Mouse (Mus musculus): ENCODE measurements around the gene Slc35e3. TPM values are rescaled to one million over a fixed set of nuclear protein-coding genes. Genes with fewer than 3 reads are reported as not detected.
"Not testable (repeated sequence)": the region's sequence is repeated elsewhere in the genome, so short reads cannot be mapped to it uniquely, and the experiment has no call there.

Gene Slc35e3
- polyA plus RNA-seq, 1 experiment from 2014 or later = 8.2 TPM

GRCm38 (mm10) chr10:117743917-117744316 is 2.2 kb downstream of the Slc35e3 start:
- no peaks in the 10 kb centered on the region for H3K9me3 ChIP-seq
- H3K27me3 ChIP-seq (replicated peaks) = no peaks in the 10 kb centered on the region
- no peak for ATAC-seq (ENCODE audit: extremely low read depth, insufficient number of reproducible peaks, low FRiP score, low TSS enrichment)
- peak overlapping the region; percentile 63 for H3K4me3 ChIP-seq
- H3K4me2 ChIP-seq = peak overlapping the region; percentile 94
- H3K4me1 ChIP-seq = peaks cover 19% of the 10 kb centered on the region
- H3K36me3 ChIP-seq = peaks cover 32% of the 10 kb centered on the region
- peak overlapping the region; percentile 54; the same call in 1 of the 2 replicates for H3K27ac ChIP-seq (replicated peaks)
- peak overlapping the region; percentile 59 for H3K9ac ChIP-seq
- WGBS = 83% methylated on average over 4 of the region's 4 CpGs

- Histone ChIP-seq H3K4me3 (no peak overlapping the region), H3K36me3 (peaks cover 33% of the 10 kb centered on the region), H3K9me3 (no peaks in the 10 kb centered on the region), H3K4me2 (no peak overlapping the region), H3K9ac (no peak overlapping the region), H3K27me3 (replicated peaks) (no peaks in the 10 kb centered on the region), H3K27ac (replicated peaks) (no peak overlapping the region), H3K4me1 (peaks cover 19% of the 10 kb centered on the region)
- ATAC-seq (ENCODE audit: extremely low read depth, insufficient number of reproducible peaks, low FRiP score, low TSS enrichment) = no peak
- 83% methylated on average over 2 of the region's 2 CpGs for WGBS
Observed at GRCm38 (mm10) chr10:117743182-117743581, 3.0 kb downstream of the Slc35e3 start.

GRCm38 (mm10) chr10:117742618-117743017 is 3.5 kb downstream of the Slc35e3 start:
- H3K4me1 ChIP-seq = peaks cover 19% of the 10 kb centered on the region
- H3K4me2 ChIP-seq = no peak overlapping the region
- no peaks in the 10 kb centered on the region for H3K27me3 ChIP-seq (replicated peaks)
- ATAC-seq (ENCODE audit: extremely low read depth, insufficient number of reproducible peaks, low FRiP score, low TSS enrichment) = no peak
- H3K9me3 ChIP-seq = no peaks in the 10 kb centered on the region
- H3K36me3 ChIP-seq = peaks cover 37% of the 10 kb centered on the region
- H3K9ac ChIP-seq = no peak overlapping the region
- no peak overlapping the region for H3K27ac ChIP-seq (replicated peaks)
- 85% methylated on average over 4 of the region's 4 CpGs for WGBS
- H3K4me3 ChIP-seq = no peak overlapping the region

- H3K27ac ChIP-seq (replicated peaks) = peak overlapping the region; percentile 17; the same call in 1 of the 2 replicates
- no peaks in the 10 kb centered on the region for H3K9me3 ChIP-seq
- H3K36me3 ChIP-seq = peaks cover 43% of the 10 kb centered on the region
- peak overlapping the region; percentile 11; the same call in 1 of the 2 replicates for H3K4me2 ChIP-seq
- ATAC-seq (ENCODE audit: extremely low read depth, insufficient number of reproducible peaks, low FRiP score, low TSS enrichment) = no peak
- H3K27me3 ChIP-seq (replicated peaks) = no peaks in the 10 kb centered on the region
- peaks cover 19% of the 10 kb centered on the region for H3K4me1 ChIP-seq
- H3K9ac ChIP-seq = 0 out of 2 replicates have a peak overlapping the region, but pooled peaks have one; percentile 55
- no peak overlapping the region for H3K4me3 ChIP-seq
- 73% methylated on average over 15 of the region's 15 CpGs for WGBS
Observed at GRCm38 (mm10) chr10:117741698-117742475, 4.3 kb downstream of the Slc35e3 start.

GRCm38 (mm10) chr10:117740921-117741320 is 5.2 kb downstream of the Slc35e3 start:
- Histone ChIP-seq H3K36me3 (peaks cover 53% of the 10 kb centered on the region), H3K27me3 (replicated peaks) (no peaks in the 10 kb centered on the region), H3K4me3 (no peak overlapping the region), H3K4me1 (peaks cover 19% of the 10 kb centered on the region), H3K9me3 (no peaks in the 10 kb centered on the region), H3K9ac (no peak overlapping the region), H3K27ac (replicated peaks) (no peak overlapping the region), H3K4me2 (no peak overlapping the region)
- ATAC-seq (ENCODE audit: extremely low read depth, insufficient number of reproducible peaks, low FRiP score, low TSS enrichment) = no peak
- 73% methylated on average over 9 of the region's 9 CpGs for WGBS

GRCm38 (mm10) chr10:117740171-117740570 is 6.0 kb downstream of the Slc35e3 start:
- Histone ChIP-seq H3K36me3 (peaks cover 53% of the 10 kb centered on the region), H3K27ac (replicated peaks) (no peak overlapping the region), H3K4me1 (peaks cover 15% of the 10 kb centered on the region), H3K4me3 (no peak overlapping the region), H3K9me3 (no peaks in the 10 kb centered on the region), H3K9ac (no peak overlapping the region), H3K27me3 (replicated peaks) (no peaks in the 10 kb centered on the region), H3K4me2 (no peak overlapping the region)
- whole genome bisulfite sequencing = 92% methylated on average over 10 of the region's 10 CpGs
- no peak for ATAC-seq (ENCODE audit: extremely low read depth, insufficient number of reproducible peaks, low FRiP score, low TSS enrichment)

- no peak for ATAC-seq (ENCODE audit: extremely low read depth, insufficient number of reproducible peaks, low FRiP score, low TSS enrichment)
- 88% methylated on average over 6 of the region's 6 CpGs for WGBS
Observed at GRCm38 (mm10) chr10:117739648-117739948, 6.6 kb downstream of the Slc35e3 start.

GRCm38 (mm10) chr10:117738928-117739647 is 7.1 kb downstream of the Slc35e3 start:
- Histone ChIP-seq H3K4me1 (peaks cover 5% of the 10 kb centered on the region; the same call in 1 of the 2 replicates), H3K9me3 (no peaks in the 10 kb centered on the region), H3K27ac (replicated peaks) (no peak overlapping the region), H3K27me3 (replicated peaks) (no peaks in the 10 kb centered on the region), H3K4me3 (no peak overlapping the region), H3K4me2 (no peak overlapping the region), H3K9ac (no peak overlapping the region), H3K36me3 (peaks cover 53% of the 10 kb centered on the region)
- WGBS = 90% methylated on average over 15 of the region's 15 CpGs
- no peak for ATAC-seq (ENCODE audit: extremely low read depth, insufficient number of reproducible peaks, low FRiP score, low TSS enrichment)

More at GRCm38 (mm10) chr10:117739648-117739948, 6.6 kb downstream of the Slc35e3 start:
- H3K36me3 ChIP-seq = peaks cover 53% of the 10 kb centered on the region
- H3K27ac ChIP-seq (replicated peaks) = no peak overlapping the region
- no peak overlapping the region for H3K4me2 ChIP-seq
- no peak overlapping the region for H3K9ac ChIP-seq
- no peaks in the 10 kb centered on the region for H3K27me3 ChIP-seq (replicated peaks)
- H3K9me3 ChIP-seq = no peaks in the 10 kb centered on the region
- H3K4me3 ChIP-seq = no peak overlapping the region
- peaks cover 10% of the 10 kb centered on the region for H3K4me1 ChIP-seq

- WGBS = 80% methylated on average over 13 of the region's 13 CpGs
- Histone ChIP-seq H3K4me2 (no peak overlapping the region), H3K4me3 (no peak overlapping the region), H3K9me3 (no peaks in the 10 kb centered on the region), H3K27me3 (replicated peaks) (no peaks in the 10 kb centered on the region), H3K4me1 (peaks cover 3% of the 10 kb centered on the region), H3K36me3 (peaks cover 48% of the 10 kb centered on the region), H3K27ac (replicated peaks) (no peak overlapping the region), H3K9ac (no peak overlapping the region)
- ATAC-seq (ENCODE audit: extremely low read depth, insufficient number of reproducible peaks, low FRiP score, low TSS enrichment) = no peak
Observed at GRCm38 (mm10) chr10:117738140-117738921, 7.8 kb downstream of the Slc35e3 start.

GRCm38 (mm10) chr10:117737498-117737897 is 8.7 kb downstream of the Slc35e3 start:
- WGBS = 86% methylated on average over 8 of the region's 8 CpGs
- not testable (repeated sequence) for ATAC-seq (ENCODE audit: extremely low read depth, insufficient number of reproducible peaks, low FRiP score, low TSS enrichment); H3K9ac ChIP-seq; H3K4me2 ChIP-seq; H3K9me3 ChIP-seq; H3K4me3 ChIP-seq; H3K27me3 ChIP-seq (replicated peaks); H3K27ac ChIP-seq (replicated peaks)
- Histone ChIP-seq H3K36me3 (peaks cover 47% of the 10 kb centered on the region), H3K4me1 (peaks cover 12% of the 10 kb centered on the region)

GRCm38 (mm10) chr10:117737075-117737474 is 9.1 kb downstream of the Slc35e3 start:
- no peak for ATAC-seq (ENCODE audit: extremely low read depth, insufficient number of reproducible peaks, low FRiP score, low TSS enrichment)
- Histone ChIP-seq H3K9me3 (no peaks in the 10 kb centered on the region), H3K9ac (no peak overlapping the region), H3K27ac (replicated peaks) (no peak overlapping the region), H3K27me3 (replicated peaks) (no peaks in the 10 kb centered on the region), H3K36me3 (peaks cover 47% of the 10 kb centered on the region), H3K4me3 (no peak overlapping the region), H3K4me1 (peaks cover 15% of the 10 kb centered on the region), H3K4me2 (no peak overlapping the region)
- 85% methylated on average over 4 of the region's 4 CpGs for WGBS

All from heart, embryonic 13.5 days (tissue).